Mouse (Mus musculus): Measurements from ENCODE around the gene Tbc1d10b. TPM values are rescaled to one million over a fixed set of nuclear protein-coding genes. Genes with fewer than 3 reads are reported as not detected.
A peak's percentile ranks its signal among the peaks of the same experiment; 100 is the strongest.

The Tbc1d10b gene
- polyA plus RNA-seq, 1 experiment from 2014 or later = 19.3 TPM

DNA sequence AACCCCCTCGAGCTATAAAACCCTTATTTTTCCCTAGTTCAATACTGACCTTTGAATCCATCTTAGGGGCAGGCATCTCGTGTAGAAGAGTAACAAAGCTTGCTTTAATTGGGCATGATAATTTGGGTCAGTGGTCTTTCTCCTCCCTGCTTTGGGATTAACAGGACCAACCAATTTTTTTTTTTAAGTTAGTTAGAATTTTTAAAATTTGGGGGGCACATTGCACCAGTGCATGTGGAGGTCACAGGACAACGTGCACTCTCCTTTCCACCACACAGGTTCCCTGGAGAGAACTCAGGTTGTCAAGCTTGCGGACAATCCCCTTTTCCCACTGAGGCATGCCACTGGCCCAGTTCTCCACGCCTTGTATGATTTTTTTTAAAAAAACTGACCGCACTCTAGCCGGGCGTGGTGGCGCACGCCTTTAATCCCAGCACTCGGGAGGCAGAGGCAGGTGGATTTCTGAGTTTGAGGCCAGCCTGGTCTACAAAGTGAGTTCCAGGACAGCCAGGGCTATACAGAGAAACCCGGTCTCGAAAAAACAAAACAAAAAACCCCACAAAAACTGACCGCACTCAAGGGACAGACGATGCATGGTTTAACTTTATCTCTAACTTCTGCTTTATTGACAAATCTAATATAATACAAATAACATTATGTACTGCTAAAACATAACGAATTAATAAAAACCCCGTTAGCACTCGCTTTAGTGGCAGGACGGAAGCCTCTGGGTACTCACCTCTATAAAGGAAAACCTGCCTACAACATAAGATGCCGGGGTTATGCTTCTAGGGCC lies 23.8 kb upstream of the Tbc1d10b start:
- H3K27ac ChIP-seq (ENCODE audit: low read depth, low read length) = peak overlapping the region; percentile 98
- 8% methylated on average over 20 of the region's 20 CpGs for WGBS
- peaks cover 32% of the 10 kb centered on the region for H3K36me3 ChIP-seq (ENCODE audit: control insufficient read depth, insufficient read depth, low read length)
- peak overlapping the region; percentile 99 for H3K9ac ChIP-seq (ENCODE audit: low read length)
- no peak for ATAC-seq (ENCODE audit: low FRiP score)
- H3K9me3 ChIP-seq (ENCODE audit: control insufficient read depth, low read length) = no peaks in the 10 kb centered on the region
- H3K4me2 ChIP-seq = peak overlapping the region; percentile 59
- peak; percentile 91 for DNase-seq (ENCODE audit: low spot score, missing footprints)
- H3K27me3 ChIP-seq (ENCODE audit: control insufficient read depth, insufficient read depth, low read length) = no peaks in the 10 kb centered on the region
- H3K4me1 ChIP-seq (ENCODE audit: control insufficient read depth, insufficient read depth, low read length) = peaks cover 21% of the 10 kb centered on the region
- peak overlapping the region; percentile 97 for H3K4me3 ChIP-seq (ENCODE audit: low read depth, low read length)

DNA sequence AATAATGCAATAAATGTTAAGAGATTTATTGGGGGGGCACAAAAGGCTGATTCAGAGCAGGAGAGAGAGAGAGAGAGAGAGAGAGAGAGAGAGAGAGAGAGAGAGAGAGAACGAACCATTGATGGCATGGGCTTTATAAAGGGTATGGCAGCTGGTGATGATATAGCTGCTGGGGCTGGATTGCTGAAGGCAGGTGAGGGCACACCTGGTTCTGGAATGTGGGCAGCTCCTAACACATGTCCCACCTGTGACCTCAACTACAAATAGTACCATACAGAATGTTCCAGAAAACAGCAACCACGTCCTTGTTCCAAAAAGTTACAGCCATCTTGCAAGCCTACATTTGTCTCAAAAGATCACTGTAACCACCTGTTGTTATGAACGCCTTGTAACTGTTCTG lies 23.1 kb upstream of the Tbc1d10b start:
- WGBS = 87% methylated on average over 2 of the region's 3 CpGs
- H3K4me2 ChIP-seq = peak overlapping the region; percentile 59
- no peaks in the 10 kb centered on the region for H3K9me3 ChIP-seq (ENCODE audit: control insufficient read depth, low read length)
- H3K27ac ChIP-seq (ENCODE audit: low read depth, low read length) = peak overlapping the region; percentile 98; the same call in 1 of the 2 replicates
- H3K9ac ChIP-seq (ENCODE audit: low read length) = peak overlapping the region; percentile 99
- peaks cover 25% of the 10 kb centered on the region for H3K36me3 ChIP-seq (ENCODE audit: control insufficient read depth, insufficient read depth, low read length)
- H3K4me1 ChIP-seq (ENCODE audit: control insufficient read depth, insufficient read depth, low read length) = peaks cover 21% of the 10 kb centered on the region
- no peak for ATAC-seq (ENCODE audit: low FRiP score)
- no peak for DNase-seq (ENCODE audit: low spot score, missing footprints)
- no peaks in the 10 kb centered on the region for H3K27me3 ChIP-seq (ENCODE audit: control insufficient read depth, insufficient read depth, low read length)
- peak overlapping the region; percentile 97 for H3K4me3 ChIP-seq (ENCODE audit: low read depth, low read length)

DNA sequence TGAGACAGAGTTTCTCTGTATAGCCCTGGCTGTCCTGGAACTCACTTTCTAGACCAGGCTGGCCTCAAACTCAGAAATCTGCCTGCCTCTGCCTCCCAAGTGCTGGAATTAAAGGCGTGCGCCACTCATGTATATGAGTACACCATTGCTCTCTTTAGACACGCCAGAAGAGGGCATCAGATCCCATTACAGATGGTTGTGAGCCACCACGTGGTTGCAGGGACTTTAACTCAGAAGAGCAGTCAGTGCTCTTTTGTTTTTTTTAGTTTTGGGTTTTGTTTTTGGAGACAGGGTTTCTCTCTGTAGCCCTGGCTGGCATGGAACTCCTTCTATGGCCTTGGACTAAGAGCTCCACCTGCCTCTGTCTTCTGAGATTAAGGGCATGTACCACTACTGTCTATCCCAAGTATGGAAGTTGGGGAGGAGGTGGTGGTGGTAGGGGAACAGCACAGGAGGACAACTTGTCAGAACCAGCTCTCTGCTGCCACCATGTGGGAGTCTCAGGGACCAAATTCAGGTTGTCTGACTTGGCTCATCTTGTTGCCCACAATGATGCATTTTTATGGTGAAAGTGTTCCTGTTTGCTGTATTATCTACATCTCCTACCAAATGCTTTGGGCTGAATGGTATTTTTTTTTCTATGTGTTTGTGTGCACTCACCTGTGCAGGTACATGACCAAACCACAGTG lies 20.5 kb upstream of the Tbc1d10b start:
- peaks cover 14% of the 10 kb centered on the region for H3K4me1 ChIP-seq (ENCODE audit: control insufficient read depth, insufficient read depth, low read length)
- no peak overlapping the region for H3K4me2 ChIP-seq
- H3K36me3 ChIP-seq (ENCODE audit: control insufficient read depth, insufficient read depth, low read length) = peaks cover 11% of the 10 kb centered on the region; the same call in 1 of the 2 replicates
- no peak overlapping the region for H3K4me3 ChIP-seq (ENCODE audit: low read depth, low read length)
- WGBS = 64% methylated on average over 4 of the region's 4 CpGs
- H3K9me3 ChIP-seq (ENCODE audit: control insufficient read depth, low read length) = no peaks in the 10 kb centered on the region
- no peak overlapping the region for H3K27ac ChIP-seq (ENCODE audit: low read depth, low read length)
- no peaks in the 10 kb centered on the region for H3K27me3 ChIP-seq (ENCODE audit: control insufficient read depth, insufficient read depth, low read length)
- ATAC-seq (ENCODE audit: low FRiP score) (no peak), DNase-seq (ENCODE audit: low spot score, missing footprints) (peak; percentile 97)
- H3K9ac ChIP-seq (ENCODE audit: low read length) = no peak overlapping the region

DNA sequence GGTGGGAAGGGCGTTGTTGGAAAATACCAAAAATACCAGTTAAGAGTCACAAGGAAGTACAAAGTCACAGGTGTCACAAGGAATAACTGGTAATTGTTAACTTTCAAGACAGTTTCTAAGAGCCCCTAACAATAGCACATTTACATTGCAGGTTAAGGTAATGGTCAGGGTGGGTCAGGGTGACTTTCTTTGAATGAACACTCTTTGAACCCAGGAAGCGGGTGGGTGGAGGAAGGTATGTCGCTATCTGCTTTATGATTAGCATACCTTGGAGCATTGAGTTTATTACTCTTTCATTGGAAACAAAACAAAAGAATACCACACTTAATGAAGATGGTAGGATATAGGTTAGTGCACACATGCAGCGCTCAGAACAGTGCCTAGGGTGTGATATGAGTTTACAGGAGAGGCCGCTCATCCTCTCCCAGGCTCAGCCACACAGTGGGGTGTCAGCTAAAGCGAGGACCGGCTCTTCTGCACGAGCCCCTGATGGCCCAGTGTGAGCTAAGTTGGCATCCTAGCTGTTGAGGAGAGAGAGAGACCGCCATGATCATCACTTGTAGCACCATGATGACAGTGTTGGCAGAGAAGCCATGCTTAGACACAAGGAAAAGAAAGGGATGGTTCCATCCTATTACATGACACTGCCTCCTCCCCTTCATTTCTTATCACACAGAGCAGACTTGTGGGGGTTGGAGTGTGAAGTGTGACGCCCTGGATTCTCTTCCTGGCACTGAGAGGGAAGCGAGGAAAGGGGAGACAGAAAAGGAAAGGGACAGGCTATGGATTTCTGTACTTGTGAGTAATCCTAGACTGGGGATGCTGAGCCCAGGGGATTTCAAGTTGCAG lies 17.1 kb upstream of the Tbc1d10b start:
- Histone ChIP-seq H3K4me3 (ENCODE audit: low read depth, low read length) (no peak overlapping the region), H3K9ac (ENCODE audit: low read length) (no peak overlapping the region), H3K27me3 (ENCODE audit: control insufficient read depth, insufficient read depth, low read length) (no peaks in the 10 kb centered on the region), H3K4me1 (ENCODE audit: control insufficient read depth, insufficient read depth, low read length) (no peaks in the 10 kb centered on the region; the same call in 1 of the 2 replicates), H3K27ac (ENCODE audit: low read depth, low read length) (no peak overlapping the region), H3K4me2 (no peak overlapping the region), H3K9me3 (ENCODE audit: control insufficient read depth, low read length) (no peaks in the 10 kb centered on the region), H3K36me3 (ENCODE audit: control insufficient read depth, insufficient read depth, low read length) (peaks cover 11% of the 10 kb centered on the region; the same call in 1 of the 2 replicates)
- no peak for ATAC-seq (ENCODE audit: low FRiP score)
- DNase-seq (ENCODE audit: low spot score, missing footprints) = no peak
- 92% methylated on average over 11 of the region's 11 CpGs for WGBS

DNA sequence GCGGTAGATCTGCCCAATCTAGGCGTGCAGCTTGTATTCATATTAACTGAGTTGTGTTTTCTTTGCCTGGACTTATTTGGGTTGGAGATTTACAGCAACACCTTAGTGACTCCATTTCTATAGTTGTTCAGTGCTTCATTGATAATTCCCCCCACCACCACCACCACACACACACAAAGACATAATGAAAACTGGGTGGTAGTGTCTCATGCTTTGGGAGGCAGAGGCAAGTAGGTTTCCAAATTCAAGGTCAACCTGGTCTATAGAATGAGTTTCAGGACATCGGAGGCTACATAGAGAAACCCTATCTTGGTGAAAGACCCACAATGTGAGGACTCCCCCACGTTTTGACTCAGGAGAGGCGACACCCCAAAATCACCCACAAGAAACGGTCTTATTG lies 16.3 kb upstream of the Tbc1d10b start:
- Histone ChIP-seq H3K27ac (ENCODE audit: low read depth, low read length) (no peak overlapping the region), H3K4me3 (ENCODE audit: low read depth, low read length) (no peak overlapping the region), H3K4me1 (ENCODE audit: control insufficient read depth, insufficient read depth, low read length) (no peaks in the 10 kb centered on the region), H3K36me3 (ENCODE audit: control insufficient read depth, insufficient read depth, low read length) (peaks cover 7% of the 10 kb centered on the region; the same call in 1 of the 2 replicates), H3K4me2 (no peak overlapping the region), H3K9me3 (ENCODE audit: control insufficient read depth, low read length) (no peaks in the 10 kb centered on the region), H3K9ac (ENCODE audit: low read length) (no peak overlapping the region), H3K27me3 (ENCODE audit: control insufficient read depth, insufficient read depth, low read length) (no peaks in the 10 kb centered on the region)
- DNase-seq (ENCODE audit: low spot score, missing footprints) (no peak), ATAC-seq (ENCODE audit: low FRiP score) (no peak)
- WGBS = 91% methylated on average over 6 of the region's 6 CpGs

DNA sequence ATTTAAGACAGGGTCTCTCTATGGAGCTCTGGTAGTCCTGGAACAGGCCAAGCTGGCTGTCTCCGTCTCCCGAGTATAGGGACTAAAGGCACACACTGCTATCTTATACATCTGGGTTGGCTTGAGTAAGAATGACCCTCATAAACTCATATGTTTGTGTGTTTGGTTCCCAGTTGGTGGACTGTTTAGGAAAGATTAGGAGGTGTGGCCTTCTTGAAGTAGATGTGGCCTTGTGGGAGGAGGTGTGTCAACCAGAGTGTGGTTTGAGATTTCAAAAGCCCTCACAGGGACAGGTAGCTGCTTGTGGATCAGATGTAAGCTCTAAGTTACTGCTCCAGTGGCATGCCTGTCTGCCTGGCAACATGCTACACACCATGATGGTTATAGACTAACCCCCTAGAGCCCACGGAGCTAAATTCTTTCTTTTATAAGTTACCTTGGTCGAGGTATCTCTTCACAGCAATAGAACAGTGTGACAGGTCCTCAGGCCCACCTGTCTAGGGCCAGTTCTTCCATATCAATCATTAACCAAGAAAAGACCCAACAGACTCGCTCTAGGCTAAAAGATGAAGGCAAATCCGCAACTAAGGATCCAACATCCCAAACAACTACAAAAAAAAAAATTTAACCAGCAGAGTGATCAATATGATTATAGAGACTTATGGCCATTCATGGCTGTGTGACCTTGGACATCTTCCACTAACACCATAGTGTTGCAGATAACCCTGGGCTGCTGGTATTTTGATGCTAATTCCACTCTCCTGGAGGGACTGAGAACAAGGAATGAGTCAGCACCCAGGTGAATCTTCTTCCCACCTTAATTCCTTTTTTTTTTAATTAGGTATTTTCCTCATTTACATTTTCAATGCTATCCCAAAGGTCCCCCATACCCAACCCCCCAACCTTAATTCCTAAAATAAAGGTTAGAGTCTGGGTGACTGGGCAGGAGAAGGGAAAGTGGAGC lies 15.5 kb upstream of the Tbc1d10b start:
- H3K9me3 ChIP-seq (ENCODE audit: control insufficient read depth, low read length) = no peaks in the 10 kb centered on the region
- WGBS = 85% methylated on average over 6 of the region's 6 CpGs
- no peak overlapping the region for H3K4me2 ChIP-seq
- H3K27ac ChIP-seq (ENCODE audit: low read depth, low read length) = no peak overlapping the region
- no peaks in the 10 kb centered on the region for H3K27me3 ChIP-seq (ENCODE audit: control insufficient read depth, insufficient read depth, low read length)
- DNase-seq (ENCODE audit: low spot score, missing footprints) = no peak
- no peaks in the 10 kb centered on the region for H3K4me1 ChIP-seq (ENCODE audit: control insufficient read depth, insufficient read depth, low read length)
- ATAC-seq (ENCODE audit: low FRiP score) = no peak
- H3K9ac ChIP-seq (ENCODE audit: low read length) = no peak overlapping the region
- H3K4me3 ChIP-seq (ENCODE audit: low read depth, low read length) = no peak overlapping the region
- H3K36me3 ChIP-seq (ENCODE audit: control insufficient read depth, insufficient read depth, low read length) = peaks cover 2% of the 10 kb centered on the region; the same call in 1 of the 2 replicates

DNA sequence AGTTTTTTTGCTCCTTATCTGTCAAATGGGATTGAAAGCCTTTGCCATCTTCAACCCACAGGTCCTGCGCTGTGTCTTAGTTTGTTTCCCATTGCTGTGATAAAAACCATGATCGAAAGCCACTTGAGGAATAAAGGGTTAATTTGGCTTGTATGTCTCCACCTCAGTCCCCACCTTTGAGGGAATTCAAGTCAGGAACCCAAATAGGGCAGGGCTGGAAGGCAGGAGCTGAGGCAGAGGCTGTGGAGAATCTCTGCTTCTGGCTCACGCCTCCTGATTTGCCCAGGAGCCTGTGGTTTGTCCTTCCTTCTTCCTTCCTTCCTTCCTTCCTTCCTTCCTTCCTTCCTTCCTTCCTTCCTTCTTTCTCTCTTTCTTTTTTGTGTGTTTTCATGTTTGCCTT lies 14.8 kb upstream of the Tbc1d10b start:
- H3K4me1 ChIP-seq (ENCODE audit: control insufficient read depth, insufficient read depth, low read length) = no peaks in the 10 kb centered on the region
- ATAC-seq (ENCODE audit: low FRiP score) (no peak), DNase-seq (ENCODE audit: low spot score, missing footprints) (no peak)
- no peak overlapping the region for H3K4me3 ChIP-seq (ENCODE audit: low read depth, low read length)
- H3K9me3 ChIP-seq (ENCODE audit: control insufficient read depth, low read length) = no peaks in the 10 kb centered on the region
- 86% methylated on average over 3 of the region's 3 CpGs for WGBS
- 0 out of 2 replicates have a peak, but pooled peaks cover 2% of the 10 kb centered on the region for H3K36me3 ChIP-seq (ENCODE audit: control insufficient read depth, insufficient read depth, low read length)
- no peak overlapping the region for H3K4me2 ChIP-seq
- no peak overlapping the region for H3K27ac ChIP-seq (ENCODE audit: low read depth, low read length)
- no peak overlapping the region for H3K9ac ChIP-seq (ENCODE audit: low read length)
- H3K27me3 ChIP-seq (ENCODE audit: control insufficient read depth, insufficient read depth, low read length) = no peaks in the 10 kb centered on the region

DNA sequence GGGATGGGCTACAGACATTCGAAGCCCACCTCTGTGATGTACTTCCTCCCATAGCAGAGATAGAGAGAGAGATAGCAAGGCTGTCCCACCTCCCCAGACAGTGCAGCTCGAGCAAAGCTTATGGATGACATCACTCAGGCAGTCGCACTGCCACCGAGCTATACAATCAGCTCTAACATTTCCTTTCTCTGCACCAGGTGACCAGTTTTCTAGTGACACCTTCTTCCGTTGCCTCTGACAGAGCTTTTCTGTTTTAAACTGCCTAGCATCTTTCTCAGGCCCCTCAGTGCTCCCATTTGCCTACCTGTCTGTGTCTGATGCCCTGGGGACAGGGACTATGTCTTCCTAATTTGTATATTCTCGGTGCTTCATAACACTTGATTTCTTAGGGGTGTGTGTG lies 12.2 kb upstream of the Tbc1d10b start:
- H3K4me3 ChIP-seq (ENCODE audit: low read depth, low read length) = no peak overlapping the region
- no peak overlapping the region for H3K27ac ChIP-seq (ENCODE audit: low read depth, low read length)
- WGBS = 83% methylated on average over 6 of the region's 6 CpGs
- no peak overlapping the region for H3K4me2 ChIP-seq
- ATAC-seq (ENCODE audit: low FRiP score) = no peak
- H3K9me3 ChIP-seq (ENCODE audit: control insufficient read depth, low read length) = no peaks in the 10 kb centered on the region
- no peaks in the 10 kb centered on the region; the same call in 1 of the 2 replicates for H3K4me1 ChIP-seq (ENCODE audit: control insufficient read depth, insufficient read depth, low read length)
- no peak overlapping the region for H3K9ac ChIP-seq (ENCODE audit: low read length)
- H3K36me3 ChIP-seq (ENCODE audit: control insufficient read depth, insufficient read depth, low read length) = no peaks in the 10 kb centered on the region
- no peaks in the 10 kb centered on the region for H3K27me3 ChIP-seq (ENCODE audit: control insufficient read depth, insufficient read depth, low read length)
- DNase-seq (ENCODE audit: low spot score, missing footprints) = no peak
